In the genomic region with DNA sequence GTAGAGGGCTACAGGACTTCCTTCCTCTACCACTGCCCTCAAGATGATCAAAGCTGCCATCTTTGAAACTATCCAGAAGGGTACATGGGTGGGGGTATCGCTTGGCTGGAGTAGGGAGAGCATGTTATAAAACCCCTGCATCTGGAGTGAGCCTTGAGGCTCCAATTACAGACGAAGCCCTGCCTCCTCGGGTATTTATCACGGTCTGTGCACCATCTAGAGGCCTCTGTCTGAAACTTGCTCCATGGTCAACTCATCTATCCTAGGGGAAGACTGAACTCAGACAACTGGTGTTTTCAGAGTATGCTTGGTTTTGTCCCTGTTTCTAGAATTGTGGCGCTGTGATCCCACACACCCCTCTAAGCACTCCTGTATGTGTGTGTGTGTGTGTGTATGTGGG, we compare ENCODE assay signal across 10 mouse cellular contexts. TPM values are rescaled to one million over a fixed set of nuclear protein-coding genes. Genes with fewer than 3 reads are reported as not detected.
DNase-seq lines count a peak whose midpoint lies in the region; ATAC-seq and TF ChIP-seq lines count a peak whose summit lies in the region.
"Had no signal": no experiment of that assay in that cellular context is flagged by ENCODE, and none has a peak within 500 bp of the region (broad histone marks: within the 10 kb centered on the region; RNA-seq: fewer than 3 reads in every experiment).

No protein-coding gene starts in this region.

- no peaks in the 10 kb centered on the region for H3K36me3 ChIP-seq in liver, adult 2 months (ENCODE audit: control insufficient read depth, insufficient read depth, low read length)
- H3K36me3 ChIP-seq in neural tube, embryonic 15.5 days: no peaks in the 10 kb centered on the region

- TF ChIP-seq POLR2A in liver, adult 2 months (IDR thresholded peaks at IDR 0.05; ENCODE audit: extremely low read depth, insufficient read depth, low read length): no peak

- no peaks in the 10 kb centered on the region for H3K9me3 ChIP-seq in neural tube, embryonic 15.5 days (replicated peaks)

- DNase-seq in liver, adult 2 months (ENCODE audit: extremely low read depth, low read depth, low spot score): no peak
- no peak for DNase-seq in liver
- DNase-seq in embryo, embryonic 11.5 days (ENCODE audit: low read depth, low spot score): peak; percentile 49
- DNase-seq in heart, postnatal 14 days: peak; percentile 36 to 52
- peak; percentile 54 to 64 for DNase-seq in left cerebral cortex, postnatal 14 days (ENCODE audit: low spot score in 2 of 2)
- no peak for DNase-seq in urinary bladder, postnatal 4 days (ENCODE audit: low spot score in 2 of 2)
- no peak for DNase-seq in thymus, adult 18-20 months

- WGBS in liver, adult 2 months: 52% methylated on average over 5 of the region's 5 CpGs
- WGBS in neural tube, embryonic 15.5 days: 51% methylated on average over 5 of the region's 5 CpGs

- H3K4me2 ChIP-seq in neural tube, embryonic 15.5 days: no peak overlapping the region

- no peaks in the 10 kb centered on the region for H3K4me1 ChIP-seq in liver, adult 2 months (ENCODE audit: control insufficient read depth, insufficient read depth, low read length)
- H3K4me1 ChIP-seq in neural tube, embryonic 15.5 days: no peaks in the 10 kb centered on the region

- H3K4me3 ChIP-seq in liver, adult 2 months (ENCODE audit: insufficient read depth, low read depth, low read length): no peak overlapping the region
- no peak overlapping the region for H3K4me3 ChIP-seq in neural tube, embryonic 15.5 days (replicated peaks)

- no peaks in the 10 kb centered on the region for H3K27me3 ChIP-seq in liver, adult 2 months (ENCODE audit: control insufficient read depth, insufficient read depth, low read length)
- H3K27me3 ChIP-seq in neural tube, embryonic 15.5 days (replicated peaks): no peaks in the 10 kb centered on the region

- TF ChIP-seq CTCF in liver, adult 2 months (IDR thresholded peaks at IDR 0.05; ENCODE audit: low read depth, low read length): 0 out of 2 replicates have a peak, but pooled peaks have one; percentile 18

- intact Hi-C loops in heart, postnatal 14 days (cut with DNase I): loop anchor here (2.0 to 5.0 kb wide), 5 partner anchors 67 to 742 kb away; partner anchors contain the start of genes Ccdc148 and Pkp4
- intact Hi-C loops in left cerebral cortex, postnatal 14 days (cut with DNase I): loop anchor here (5.0 kb wide), 4 partner anchors 262 to 742 kb away; partner anchors contain the start of genes Ccdc148 and Pkp4

- no peaks in the 10 kb centered on the region for H3K79me2 ChIP-seq in liver, adult 2 months (ENCODE audit: control insufficient read depth, insufficient read depth, low read length)

- H3K27ac ChIP-seq in liver, adult 2 months (replicated peaks; ENCODE audit: insufficient read depth, low read depth, low read length): no peak overlapping the region
- no peak overlapping the region for H3K27ac ChIP-seq in neural tube, embryonic 15.5 days (replicated peaks)
- H3K27ac ChIP-seq: macrophage had no signal

- H3K9ac ChIP-seq in liver, adult 2 months (ENCODE audit: low read depth, low read length): no peak overlapping the region
- H3K9ac ChIP-seq in neural tube, embryonic 15.5 days (replicated peaks): no peak overlapping the region

- peak; percentile 76 for ATAC-seq in neural tube, embryonic 15.5 days (ENCODE audit: low FRiP score)

RNA-seq across cellular contexts. Expression of gene Dapl1, which starts 59.7 kb away (rescaled TPM):
- not detected in 2 replicates for total RNA-seq in liver, adult 2 months (2014; rRNA removed)
- not detected in 2 replicates for polyA plus RNA-seq in liver, adult 2 months (2012; rRNA removed)
- total RNA-seq in heart, postnatal 14 days (2021): not detected
- total RNA-seq in left cerebral cortex, postnatal 14 days (2021): 1 to 10 TPM in 1 of 2 experiments, under 1 TPM in 1; 0.87 to 1.8 TPM
- polyA plus RNA-seq in neural tube, embryonic 15.5 days (2015; fragmentation: Nextera tagmentation; extraction: Ambion mirVana): 0.59 and 1.4 TPM in 2 replicates
- total RNA-seq: common myeloid progenitor, adult 5-6 weeks had no signal
- polyA plus RNA-seq: macrophage had no signal

Comparison
In these comparisons a context has a peak if more than half of its experiments do, and no peak if none do; other contexts are left out.
1. DNase-seq: peak in embryo, embryonic 11.5 days (single experiment), heart, postnatal 14 days (2 of 2) and left cerebral cortex, postnatal 14 days (2 of 2); none in liver, adult 2 months (single experiment), liver (single experiment), urinary bladder, postnatal 4 days (0 of 2) and thymus, adult 18-20 months (0 of 2).